Mouse (Mus musculus) heart, adult 2 months (tissue): ENCODE measurements around the gene Mitf. TPM values are rescaled to one million over a fixed set of nuclear protein-coding genes. Genes with fewer than 3 reads are reported as not detected.

ENCODE experiments used
- DNase-seq, 2 experiments: peaks; one replicate each; pipeline ENCODE4 v3.0.0; 2021
- H3K27ac ChIP-seq: fragments of 200-600 bp; 2 replicates; pipeline ENCODE4 v1.8.1; 2022
- H3K27me3 ChIP-seq: fragments of 200-500 bp; 2 replicates; pipeline ENCODE4 v1.6.1; 2012; ENCODE audit warnings: mild to moderate bottlenecking, low read length, inconsistent platforms, mixed read lengths; ENCODE audit not compliant: control insufficient read depth, insufficient read depth
- H3K36me3 ChIP-seq: fragments of 200-500 bp; 2 replicates; pipeline ENCODE4 v1.6.1; 2012; ENCODE audit warnings: low read length, inconsistent platforms; ENCODE audit not compliant: control insufficient read depth, insufficient read depth
- H3K4me1 ChIP-seq: fragments of 200-500 bp; 2 replicates; pipeline ENCODE4 v1.6.1; 2011; ENCODE audit warnings: low read length; ENCODE audit not compliant: control insufficient read depth, insufficient read depth
- H3K4me3 ChIP-seq: fragments of 200-600 bp; 2 replicates; pipeline ENCODE4 v1.8.1; 2022
- H3K79me2 ChIP-seq: fragments of 200-500 bp; replicated peaks from 2 replicates; pipeline ENCODE4 v1.6.1; 2012; ENCODE audit warnings: mild to moderate bottlenecking, inconsistent platforms, low read length, moderate library complexity, mixed read lengths; ENCODE audit not compliant: control insufficient read depth, insufficient read depth
- H3K9ac ChIP-seq: fragments of 200-500 bp; 2 replicates; pipeline ENCODE4 v1.6.1; 2012; ENCODE audit warnings: low read depth, mild to moderate bottlenecking, control low read depth, inconsistent platforms, low read length, mixed read lengths
- CTCF ChIP-seq: fragments of 200-600 bp; IDR thresholded peaks from 2 replicates; pipeline ENCODE4 v1.8.1; 2022; ENCODE audit warnings: antibody characterized with exemption, mild to moderate bottlenecking, moderate library complexity
- EP300 ChIP-seq: fragments of 200-500 bp; IDR thresholded peaks from 2 replicates; pipeline ENCODE4 v1.6.1; 2011; ENCODE audit warnings: low read depth, low read length, control low read depth; ENCODE audit not compliant: insufficient read depth
- POLR2A ChIP-seq: fragments of 200-500 bp; IDR thresholded peaks from 2 replicates; pipeline ENCODE4 v1.6.1; 2011; ENCODE audit warnings: mild to moderate bottlenecking, low read depth, low read length, control low read depth; ENCODE audit not compliant: insufficient read depth
- WGBS: fragments of 180-500 bp; shearing (Covaris S2); methylation state at CpG from one replicate; pipeline ENCODE4 v1.1.7; 2018; 5-methylcytosine and 5-hydroxymethylcytosine counted together
- intact Hi-C: fragments of 180-260 bp; cut with DNase I; formaldehyde crosslinking; loops from one replicate; pipeline ENCODE4 v1.15.1; 2025
- polyA plus RNA-seq: library from polyadenylated mRNA; depleted of rRNA; stranded (reverse); fragments of >200 nt; gene quantifications from 2 replicates; pipeline ENCODE4 v1.2.3, GENCODE M21; 2012; rRNA removed
- total RNA-seq, 2 experiments: library from RNA; stranded (reverse); gene quantifications; 2 replicates each; pipeline ENCODE4 v1.2.3; 2021

Mitf gene
- total and polyA plus RNA-seq, 3 experiments, result 23.4 to 68.3 (median 50.6) TPM

DNA sequence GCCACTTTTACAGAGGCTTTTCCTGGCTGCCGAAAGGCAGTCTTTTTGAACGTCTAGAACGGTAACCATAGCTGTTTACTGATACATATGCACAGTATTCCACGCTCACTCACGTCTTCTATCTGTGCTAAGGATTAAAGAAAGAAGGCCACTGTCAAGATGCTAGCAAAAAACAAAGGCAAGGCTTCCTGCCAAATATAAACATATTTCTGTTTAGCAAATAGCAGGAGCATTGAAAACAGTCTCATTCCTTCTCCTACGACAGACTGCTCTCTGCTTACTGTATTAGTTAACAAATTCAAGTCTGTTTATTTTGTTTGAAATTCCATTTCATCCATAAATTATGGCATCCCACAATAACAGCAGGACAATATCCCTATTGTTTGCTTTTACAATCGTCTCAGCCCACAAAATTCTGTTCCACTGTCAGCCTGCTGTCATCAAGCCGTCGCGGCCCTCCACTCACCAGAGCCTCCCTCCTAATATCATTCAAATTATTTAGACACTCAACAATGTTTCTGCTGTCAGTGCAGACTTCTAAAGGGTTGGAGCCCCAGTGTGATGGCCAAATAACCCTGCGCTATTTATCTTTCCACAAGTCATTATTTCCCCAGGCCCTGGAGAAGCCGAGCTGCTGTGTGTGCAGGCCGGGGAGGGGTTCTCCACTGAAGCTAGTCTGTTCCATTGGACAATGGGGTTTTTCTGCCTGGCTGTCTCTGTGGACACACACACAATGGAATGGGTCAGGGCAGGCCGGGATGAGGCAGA, 242.0 kb downstream of the Mitf start:
- Histone ChIP-seq H3K9ac (no peak overlapping the region), H3K4me1 (no peaks in the 10 kb centered on the region), H3K4me3 (no peak overlapping the region), H3K27ac (no peak overlapping the region), H3K27me3 (no peaks in the 10 kb centered on the region), H3K79me2 (no peaks in the 10 kb centered on the region), H3K36me3 (no peaks in the 10 kb centered on the region)
- intact Hi-C loops, result no loop called here
- no peak for DNase-seq
- TF ChIP-seq CTCF, result no peak
- TF ChIP-seq POLR2A, result no peak
- no peak for TF ChIP-seq EP300
- whole genome bisulfite sequencing, result 58% methylated on average over 14 of the region's 14 CpGs

DNA sequence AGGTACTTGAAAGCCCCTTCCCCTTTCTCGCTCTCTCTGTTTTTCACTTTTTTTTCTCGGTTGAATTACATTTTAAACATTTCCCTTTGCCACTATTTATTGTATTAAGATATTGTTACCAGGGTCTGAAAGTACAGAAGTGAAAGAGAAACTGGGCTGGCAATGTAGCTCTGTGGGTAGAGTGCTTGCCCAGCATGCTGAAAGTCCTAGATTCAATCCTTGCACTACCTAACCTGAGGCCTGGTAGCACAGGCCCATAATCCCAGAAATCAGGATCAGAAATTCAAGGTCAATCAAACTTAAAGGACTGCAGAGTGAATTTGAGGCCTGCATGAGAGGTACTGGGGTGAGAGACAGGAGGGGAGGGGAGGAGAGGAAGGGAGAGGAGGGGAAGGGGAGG, 242.7 kb downstream of the Mitf start:
- 76% methylated on average over 2 of the region's 2 CpGs for whole genome bisulfite sequencing
- Histone ChIP-seq H3K36me3 (no peaks in the 10 kb centered on the region), H3K27me3 (no peaks in the 10 kb centered on the region), H3K9ac (no peak overlapping the region), H3K4me1 (no peaks in the 10 kb centered on the region), H3K4me3 (no peak overlapping the region), H3K27ac (no peak overlapping the region), H3K79me2 (no peaks in the 10 kb centered on the region)
- DNase-seq, result no peak
- TF ChIP-seq POLR2A, result no peak
- TF ChIP-seq EP300, result no peak
- no peak for TF ChIP-seq CTCF
- intact Hi-C loops, result no loop called here

DNA sequence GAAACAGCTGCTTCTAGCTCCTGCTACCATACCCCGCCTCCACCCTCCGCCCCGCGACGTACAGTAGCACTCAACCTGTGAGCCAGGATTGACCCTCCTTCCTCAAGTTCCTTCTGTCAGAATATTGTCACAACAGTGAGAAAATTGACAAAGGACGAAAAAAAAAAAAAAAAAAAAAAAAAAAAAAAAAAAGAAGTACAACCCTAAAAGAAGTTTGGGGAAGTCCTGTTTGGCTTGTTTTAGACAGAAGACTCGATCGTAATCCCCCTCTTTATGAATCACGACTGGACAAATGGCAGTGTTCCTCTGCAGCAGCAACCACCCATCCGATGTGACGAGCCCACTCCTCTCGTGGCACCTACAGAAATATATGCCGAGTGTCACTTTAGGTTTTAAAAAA, 255.0 kb downstream of the Mitf start:
- no peaks in the 10 kb centered on the region for H3K4me1 ChIP-seq
- TF ChIP-seq CTCF (no peak), POLR2A (no peak), EP300 (no peak)
- no peak for DNase-seq
- H3K27ac ChIP-seq, result no peak overlapping the region
- H3K4me3 ChIP-seq, result no peak overlapping the region
- no peaks in the 10 kb centered on the region for H3K79me2 ChIP-seq
- 87% methylated on average over 13 of the region's 13 CpGs for WGBS
- no peak overlapping the region for H3K9ac ChIP-seq
- no peaks in the 10 kb centered on the region for H3K27me3 ChIP-seq
- intact Hi-C loops, result no loop called here
- H3K36me3 ChIP-seq, result no peaks in the 10 kb centered on the region

- Histone ChIP-seq H3K27ac (no peak overlapping the region), H3K27me3 (no peaks in the 10 kb centered on the region), H3K4me1 (no peaks in the 10 kb centered on the region), H3K4me3 (no peak overlapping the region), H3K36me3 (no peaks in the 10 kb centered on the region), H3K79me2 (no peaks in the 10 kb centered on the region), H3K9ac (no peak overlapping the region)
- DNase-seq, result no peak
- no peak for TF ChIP-seq EP300
- TF ChIP-seq POLR2A, result no peak
- TF ChIP-seq CTCF, result no peak
- 40% methylated on average over 5 of the region's 5 CpGs for WGBS
- intact Hi-C loops, result no loop called here
Observed at GRCm38 (mm10) chr6:98064926-98065325, 258.1 kb downstream of the Mitf start.

- intact Hi-C loops, result no loop called here
- H3K4me1 ChIP-seq, result no peaks in the 10 kb centered on the region
- TF ChIP-seq POLR2A (no peak), EP300 (no peak), CTCF (no peak)
- no peaks in the 10 kb centered on the region for H3K27me3 ChIP-seq
- H3K9ac ChIP-seq, result no peak overlapping the region
- no peaks in the 10 kb centered on the region for H3K36me3 ChIP-seq
- H3K79me2 ChIP-seq, result no peaks in the 10 kb centered on the region
- no peak overlapping the region for H3K27ac ChIP-seq
- no peak overlapping the region for H3K4me3 ChIP-seq
- DNase-seq, result no peak
- WGBS, result 83% methylated on average over 4 of the region's 4 CpGs
Observed at GRCm38 (mm10) chr6:98066420-98066819, 259.6 kb downstream of the Mitf start.

Other genes with a start within 250 kb of the Mitf start
- gene Frmd4b, start 189.5 kb upstream of the Mitf start, total RNA-seq, result 10 to 100 TPM; 11.9 to 18.1 TPM
- gene Frmd4b, start 189.5 kb upstream of the Mitf start, polyA plus RNA-seq, result 7.3 and 11.0 TPM in 2 replicates